Mouse (Mus musculus) stomach, postnatal 0 days (tissue): ENCODE measurements around the gene Arid3a.

ENCODE experiments used
- CTCF ChIP-seq: IDR thresholded peaks from 2 replicates; pipeline ENCODE4 v1.5.1; 2016; ENCODE audit warnings: antibody characterized with exemption, low read depth, mild to moderate bottlenecking, moderate library complexity
- EP300 ChIP-seq: optimal IDR thresholded peaks from 2 replicates; pipeline ENCODE3; 2016; ENCODE audit warnings: antibody characterized with exemption

GRCm38 (mm10) chr10:79890670-79891069, 36.2 kb upstream of the Arid3a start, which contains the start of gene Cfd:
- no peak for TF ChIP-seq CTCF
- TF ChIP-seq EP300, result no peak
